Mouse (Mus musculus) forebrain, embryonic 14.5 days (tissue): ENCODE results near the gene Fam234a. TPM values are rescaled to one million over a fixed set of nuclear protein-coding genes. Genes with fewer than 3 reads are reported as not detected.
"Not testable (repeated sequence)": the region's sequence is repeated elsewhere in the genome, so short reads cannot be mapped to it uniquely, and the experiment has no call there.

Experiments
- ATAC-seq: fragments of 200-750 bp; cut with Nextera tagmentation; 2 replicates; pipeline ENCODE4 v1.8.0; 2017; ENCODE audit warnings: mild to moderate bottlenecking, moderate library complexity
- DNase-seq: peaks from one replicate; pipeline ENCODE4 v3.0.0-alpha.2; 2015; ENCODE audit warnings: low spot score
- H3K27ac ChIP-seq: fragments of 300-500 bp; sonication (generic); 2 replicates; pipeline ENCODE4 v1.5.1; 2014; ENCODE audit warnings: low read depth, mild to moderate bottlenecking, control low read depth, low read length, moderate library complexity
- H3K27me3 ChIP-seq: fragments of 300-500 bp; sonication (generic); replicated peaks from 2 replicates; pipeline ENCODE4 v1.6.1; 2014; ENCODE audit warnings: low read length, control low read depth, mixed read lengths; ENCODE audit not compliant: control insufficient read depth, insufficient read depth
- H3K36me3 ChIP-seq: fragments of 300-500 bp; sonication (generic); 2 replicates; pipeline ENCODE4 v1.6.1; 2014; ENCODE audit warnings: low read length, control low read depth; ENCODE audit not compliant: control insufficient read depth, insufficient read depth
- H3K4me1 ChIP-seq: fragments of 300-500 bp; sonication (generic); 2 replicates; pipeline ENCODE4 v1.6.1; 2014; ENCODE audit warnings: antibody characterized with exemption, low read length, control low read depth; ENCODE audit not compliant: control insufficient read depth, insufficient read depth
- H3K4me2 ChIP-seq: fragments of 300-500 bp; sonication (generic); 2 replicates; pipeline ENCODE4 v1.6.1; 2014; ENCODE audit warnings: mild to moderate bottlenecking, control low read depth, low read length
- H3K4me3 ChIP-seq: fragments of 300-500 bp; sonication (generic); 2 replicates; pipeline ENCODE4 v1.5.1; 2014; ENCODE audit warnings: low read depth, low read length, control low read depth
- H3K9ac ChIP-seq: fragments of 300-500 bp; sonication (generic); 2 replicates; pipeline ENCODE4 v1.6.1; 2014; ENCODE audit warnings: mild to moderate bottlenecking, low read length, control low read depth, moderate library complexity
- H3K9me3 ChIP-seq: fragments of 300-500 bp; sonication (generic); replicated peaks from 2 replicates; pipeline ENCODE4 v1.6.1; 2016; ENCODE audit warnings: low read length, control low read depth, mixed read lengths; ENCODE audit not compliant: control insufficient read depth
- WGBS: fragments of 180-500 bp; shearing (Covaris S2); extraction: QIAGEN DNeasy Blood & Tissue Kit; methylation state at CpG from one replicate; pipeline ENCODE4 v1.1.7; 2014; 5-methylcytosine and 5-hydroxymethylcytosine counted together
- polyA plus RNA-seq: library from polyadenylated mRNA; unstranded; fragments of >200 nt; fragmentation: Nextera tagmentation; extraction: Ambion mirVana; gene quantifications from 2 replicates; pipeline ENCODE4 v1.2.1, GENCODE M21; 2014

The Fam234a gene
- 15.8 and 21.4 TPM in 2 replicates for polyA plus RNA-seq

DNA sequence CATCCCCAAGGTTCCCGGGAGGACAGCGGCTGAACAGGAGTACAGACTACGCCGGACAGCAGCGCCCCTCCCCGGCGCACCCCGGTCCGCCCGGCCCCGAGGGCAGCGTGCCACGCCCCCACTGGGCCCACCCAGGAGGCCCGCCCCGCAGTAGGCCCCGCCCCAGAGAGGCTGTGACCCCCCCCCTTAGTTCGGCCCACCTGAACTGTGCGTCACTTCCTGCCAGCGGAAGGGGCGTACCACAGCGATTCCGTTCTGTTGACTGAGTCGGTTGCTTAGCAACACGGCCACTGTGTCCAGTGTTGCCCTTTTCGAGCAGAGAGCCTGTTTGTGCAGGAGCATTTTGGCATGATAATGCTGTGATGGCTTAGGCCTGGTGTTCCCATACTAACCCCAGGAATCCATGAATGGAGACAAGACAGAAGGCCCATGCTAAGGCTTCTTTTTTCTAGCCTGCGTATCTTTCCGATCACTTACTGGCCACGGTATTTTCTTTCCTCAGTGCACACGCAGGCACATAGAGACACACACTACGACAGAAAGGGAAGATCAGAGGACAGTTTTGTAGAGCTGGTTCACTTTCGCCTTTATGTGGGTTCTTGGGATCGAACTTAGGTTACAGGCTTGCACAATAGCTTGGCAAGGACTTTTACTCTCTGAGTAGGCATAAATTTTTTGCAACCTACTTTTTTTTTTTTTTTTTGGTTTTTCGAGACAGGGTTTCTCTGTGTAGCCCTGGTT is at the start of gene Fam234a:
Gene Fam234a, minus strand, starts transcription at position 142 of the 741 bp plus-strand sequence.
- H3K36me3 ChIP-seq = no peaks in the 10 kb centered on the region
- peak within 1 kb of the TSS; percentile 63; the same call in 1 of the 2 replicates for H3K27ac ChIP-seq
- H3K9me3 ChIP-seq = no peaks in the 10 kb centered on the region
- peak within 1 kb of the TSS; percentile 72 for H3K9ac ChIP-seq
- peak; percentile 97 for ATAC-seq
- 8% methylated on average over 32 of the region's 33 CpGs for WGBS
- H3K4me1 ChIP-seq = peaks cover 6% of the 10 kb centered on the region
- H3K4me3 ChIP-seq = peak within 1 kb of the TSS; percentile 72
- DNase-seq = peak; percentile 98
- H3K4me2 ChIP-seq = peak within 1 kb of the TSS; percentile 85
- no peaks in the 10 kb centered on the region for H3K27me3 ChIP-seq

GRCm38 (mm10) chr17:26289475-26289874 is 45.4 kb upstream of the Fam234a start:
- ATAC-seq (no peak), DNase-seq (no peak)
- peaks cover 57% of the 10 kb centered on the region for H3K36me3 ChIP-seq
- H3K27ac ChIP-seq = no peak overlapping the region
- 86% methylated on average over 4 of the region's 4 CpGs for WGBS
- no peak overlapping the region for H3K4me2 ChIP-seq
- H3K9ac ChIP-seq = no peak overlapping the region
- no peaks in the 10 kb centered on the region for H3K9me3 ChIP-seq
- no peaks in the 10 kb centered on the region for H3K27me3 ChIP-seq
- H3K4me1 ChIP-seq = no peaks in the 10 kb centered on the region
- H3K4me3 ChIP-seq = no peak overlapping the region

- Histone ChIP-seq H3K27ac (no peak overlapping the region), H3K27me3 (no peaks in the 10 kb centered on the region), H3K4me3 (no peak overlapping the region), H3K4me1 (no peaks in the 10 kb centered on the region), H3K9ac (no peak overlapping the region), H3K36me3 (peaks cover 85% of the 10 kb centered on the region), H3K9me3 (no peaks in the 10 kb centered on the region), H3K4me2 (no peak overlapping the region)
- no peak for ATAC-seq
- WGBS = 89% methylated on average over 8 of the region's 8 CpGs
- DNase-seq = no peak
Measured at GRCm38 (mm10) chr17:26286199-26286955, 42.3 kb upstream of the Fam234a start.

DNA sequence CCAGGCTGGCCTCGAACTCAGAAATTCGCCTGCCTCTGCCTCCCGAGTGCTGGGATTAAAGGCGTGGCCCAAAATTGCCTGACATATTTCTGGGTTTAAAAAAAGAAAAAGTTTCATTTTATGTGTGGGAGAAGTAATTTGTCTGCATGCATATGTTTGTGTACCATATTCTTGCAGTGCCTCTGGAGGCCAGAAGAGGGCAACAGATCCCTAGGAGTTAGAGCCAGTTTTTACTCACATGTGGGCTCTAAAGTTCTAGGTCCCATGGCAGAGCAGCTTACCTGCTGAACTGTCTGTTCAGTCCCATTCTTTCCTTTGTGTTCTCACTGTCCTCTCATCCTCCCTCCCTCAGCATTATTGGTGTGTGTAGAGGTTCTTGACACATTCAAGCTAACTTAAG is 32.7 kb upstream of the Fam234a start:
- H3K4me1 ChIP-seq = no peaks in the 10 kb centered on the region
- no peak for ATAC-seq
- H3K4me3 ChIP-seq = no peak overlapping the region
- H3K27ac ChIP-seq = no peak overlapping the region
- H3K36me3 ChIP-seq = peaks cover 83% of the 10 kb centered on the region
- H3K27me3 ChIP-seq = no peaks in the 10 kb centered on the region
- no peak overlapping the region for H3K9ac ChIP-seq
- DNase-seq = peak; percentile 63
- no peaks in the 10 kb centered on the region for H3K9me3 ChIP-seq
- H3K4me2 ChIP-seq = no peak overlapping the region
- 90% methylated on average over 4 of the region's 4 CpGs for WGBS

- 88% methylated on average over 13 of the region's 13 CpGs for WGBS
- peaks cover 83% of the 10 kb centered on the region for H3K36me3 ChIP-seq
- H3K27ac ChIP-seq = no peak overlapping the region
- no peak overlapping the region for H3K4me3 ChIP-seq
- H3K4me1 ChIP-seq = no peaks in the 10 kb centered on the region
- ATAC-seq (no peak), DNase-seq (no peak)
- H3K9ac ChIP-seq = no peak overlapping the region
- no peaks in the 10 kb centered on the region for H3K9me3 ChIP-seq
- H3K4me2 ChIP-seq = no peak overlapping the region
- H3K27me3 ChIP-seq = no peaks in the 10 kb centered on the region
Measured at GRCm38 (mm10) chr17:26275933-26276332, 31.9 kb upstream of the Fam234a start.

- H3K27ac ChIP-seq = no peak overlapping the region
- H3K4me2 ChIP-seq = no peak overlapping the region
- no peak for DNase-seq
- no peaks in the 10 kb centered on the region for H3K4me1 ChIP-seq
- no peak overlapping the region for H3K4me3 ChIP-seq
- 86% methylated on average over 3 of the region's 3 CpGs for WGBS
- H3K9me3 ChIP-seq = no peaks in the 10 kb centered on the region
- no peak overlapping the region for H3K9ac ChIP-seq
- no peak for ATAC-seq
- H3K27me3 ChIP-seq = no peaks in the 10 kb centered on the region
- H3K36me3 ChIP-seq = peaks cover 79% of the 10 kb centered on the region
Measured at GRCm38 (mm10) chr17:26272586-26272985, 28.5 kb upstream of the Fam234a start.

DNA sequence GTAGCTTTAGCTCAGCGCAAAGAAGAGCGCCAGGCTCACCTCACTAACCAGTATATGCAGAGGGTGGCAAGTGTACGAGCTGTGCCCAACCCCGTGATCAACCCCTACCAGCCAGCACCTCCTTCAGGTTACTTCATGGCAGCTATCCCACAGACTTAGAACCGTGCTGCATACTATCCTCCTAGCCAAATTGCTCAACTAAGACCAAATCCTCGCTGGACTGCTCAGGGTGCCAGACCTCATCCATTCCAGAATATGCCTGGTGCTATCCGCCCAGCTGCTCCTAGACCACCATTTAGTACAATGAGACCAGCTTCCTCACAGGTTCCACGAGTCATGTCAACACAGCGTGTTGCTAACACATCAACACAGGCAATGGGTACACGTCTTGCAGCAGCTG is 25.5 kb upstream of the Fam234a start:
- 95% methylated on average over 9 of the region's 10 CpGs for WGBS
- not testable (repeated sequence) for H3K4me1 ChIP-seq, H3K27me3 ChIP-seq, H3K4me2 ChIP-seq, H3K9me3 ChIP-seq, H3K4me3 ChIP-seq, DNase-seq, H3K27ac ChIP-seq, ATAC-seq, H3K9ac ChIP-seq
- H3K36me3 ChIP-seq = peaks cover 80% of the 10 kb centered on the region

DNA sequence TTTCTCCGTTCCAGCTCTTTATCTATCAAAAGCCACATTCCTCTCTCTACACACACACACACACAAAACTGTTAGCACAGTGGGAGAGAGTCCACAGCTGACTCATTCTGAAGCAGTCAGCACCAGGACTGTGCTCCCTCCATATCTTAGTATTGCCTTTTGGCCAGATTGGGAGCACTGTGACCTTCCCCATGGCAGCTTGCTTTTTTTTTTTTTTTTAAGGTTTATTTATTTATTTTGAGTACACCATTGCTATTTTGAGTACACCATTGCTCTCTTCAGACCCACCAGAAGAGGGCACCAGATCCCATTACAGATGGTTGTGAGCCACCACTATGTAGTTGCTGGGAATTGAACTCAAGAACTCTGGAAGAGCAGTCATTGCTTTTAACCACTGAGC is 24.8 kb upstream of the Fam234a start:
- H3K9me3 ChIP-seq = no peaks in the 10 kb centered on the region
- no peak overlapping the region for H3K9ac ChIP-seq
- no peaks in the 10 kb centered on the region for H3K27me3 ChIP-seq
- ATAC-seq (no peak), DNase-seq (no peak)
- H3K27ac ChIP-seq = no peak overlapping the region
- WGBS = 67% methylated on average over 1 of the region's 1 CpGs
- no peak overlapping the region for H3K4me2 ChIP-seq
- H3K4me1 ChIP-seq = no peaks in the 10 kb centered on the region
- peaks cover 85% of the 10 kb centered on the region for H3K36me3 ChIP-seq
- no peak overlapping the region for H3K4me3 ChIP-seq

GRCm38 (mm10) chr17:26262384-26262783 is 18.3 kb upstream of the Fam234a start:
- Histone ChIP-seq H3K27me3 (no peaks in the 10 kb centered on the region), H3K27ac (no peak overlapping the region), H3K4me1 (no peaks in the 10 kb centered on the region), H3K9ac (no peak overlapping the region), H3K9me3 (no peaks in the 10 kb centered on the region), H3K36me3 (peaks cover 91% of the 10 kb centered on the region), H3K4me2 (no peak overlapping the region), H3K4me3 (no peak overlapping the region)
- ATAC-seq (no peak), DNase-seq (no peak)
- WGBS = 98% methylated on average over 3 of the region's 3 CpGs
